Mouse (Mus musculus) cerebellum, adult 2 months (tissue): ENCODE measurements around the gene Syngap1. TPM values are rescaled to one million over a fixed set of nuclear protein-coding genes. Genes with fewer than 3 reads are reported as not detected.

Source experiments
- DNase-seq, 2 experiments: peaks; one replicate each; pipeline ENCODE4 v3.0.0; 2021
- H3K27ac ChIP-seq: fragments of 200-500 bp; 2 replicates; pipeline ENCODE4 v1.5.1; 2012; ENCODE audit warnings: low read length, control low read depth, inconsistent platforms; ENCODE audit not compliant: insufficient read depth
- H3K27me3 ChIP-seq: fragments of 200-500 bp; 2 replicates; pipeline ENCODE4 v1.6.1; 2012; ENCODE audit warnings: inconsistent platforms, mild to moderate bottlenecking, low read length, moderate library complexity; ENCODE audit not compliant: control insufficient read depth, insufficient read depth
- H3K4me1 ChIP-seq: fragments of 200-500 bp; 2 replicates; pipeline ENCODE4 v1.6.1; 2011; ENCODE audit warnings: low read length; ENCODE audit not compliant: control insufficient read depth, insufficient read depth
- H3K4me3 ChIP-seq: fragments of 200-500 bp; replicated peaks from 2 replicates; pipeline ENCODE3; 2011; ENCODE audit warnings: mild to moderate bottlenecking, low read depth, low read length, control low read depth; ENCODE audit not compliant: insufficient read depth
- CTCF ChIP-seq: fragments of 200-500 bp; IDR thresholded peaks from 2 replicates; pipeline ENCODE4 v1.5.1; 2011; ENCODE audit warnings: low read depth, mild to moderate bottlenecking, control low read depth, low read length, moderate library complexity, borderline replicate concordance; ENCODE audit not compliant: insufficient read depth
- POLR2A ChIP-seq: fragments of 200-500 bp; IDR thresholded peaks from 2 replicates; pipeline ENCODE4 v1.6.1; 2011; ENCODE audit warnings: low read length, control low read depth, borderline replicate concordance; ENCODE audit not compliant: insufficient read depth
- WGBS: fragments of 180-500 bp; shearing (Covaris S2); methylation state at CpG from one replicate; pipeline ENCODE4 v1.1.7; 2018; 5-methylcytosine and 5-hydroxymethylcytosine counted together
- polyA plus RNA-seq: library from polyadenylated mRNA; depleted of rRNA; stranded (reverse); fragments of >200 nt; gene quantifications from 2 replicates; pipeline ENCODE4 v1.2.3, GENCODE M21; 2012; rRNA removed

The Syngap1 gene
- polyA plus RNA-seq, 1 experiment, result 55.9 TPM

GRCm38 (mm10) chr17:27012909-27013308 lies 71.9 kb downstream of the Syngap1 start:
- WGBS, result 44% methylated on average over 6 of the region's 6 CpGs
- no peak for DNase-seq
- Histone ChIP-seq H3K27ac (no peak overlapping the region), H3K27me3 (no peaks in the 10 kb centered on the region), H3K4me3 (no peak overlapping the region), H3K4me1 (no peaks in the 10 kb centered on the region)
- TF ChIP-seq POLR2A (no peak), CTCF (no peak)

GRCm38 (mm10) chr17:27017564-27018499 lies 76.8 kb downstream of the Syngap1 start:
- peak overlapping the region; percentile 58; the same call in 1 of the 2 replicates for H3K27ac ChIP-seq

GRCm38 (mm10) chr17:27018555-27019196 lies 77.6 kb downstream of the Syngap1 start:
- 23% methylated on average over 12 of the region's 12 CpGs for WGBS
- no peak for DNase-seq
- H3K27ac ChIP-seq, result no peak overlapping the region
- no peak overlapping the region for H3K4me3 ChIP-seq
- no peaks in the 10 kb centered on the region for H3K27me3 ChIP-seq
- H3K4me1 ChIP-seq, result peaks cover 17% of the 10 kb centered on the region
- TF ChIP-seq POLR2A, result no peak
- no peak for TF ChIP-seq CTCF

More at GRCm38 (mm10) chr17:27017564-27018499, 76.8 kb downstream of the Syngap1 start:
- 5% methylated on average over 34 of the region's 34 CpGs for WGBS
- DNase-seq, result peak; percentile 86 to 91
- peaks cover 17% of the 10 kb centered on the region for H3K4me1 ChIP-seq
- H3K27me3 ChIP-seq, result no peaks in the 10 kb centered on the region
- TF ChIP-seq CTCF, result no peak
- TF ChIP-seq POLR2A, result peak; percentile 52; the same call in 1 of the 2 replicates
- peak overlapping the region; percentile 92 for H3K4me3 ChIP-seq

GRCm38 (mm10) chr17:27021076-27021475 lies 80.0 kb downstream of the Syngap1 start:
- Histone ChIP-seq H3K4me3 (no peak overlapping the region), H3K27me3 (no peaks in the 10 kb centered on the region), H3K27ac (no peak overlapping the region), H3K4me1 (peaks cover 17% of the 10 kb centered on the region)
- WGBS, result 6% methylated on average over 14 of the region's 14 CpGs
- TF ChIP-seq POLR2A (no peak), CTCF (peak; percentile 30; the same call in 1 of the 2 replicates)
- DNase-seq, result peak; percentile 85 to 91

GRCm38 (mm10) chr17:27021736-27022135 lies 80.7 kb downstream of the Syngap1 start:
- peaks cover 17% of the 10 kb centered on the region for H3K4me1 ChIP-seq
- TF ChIP-seq POLR2A (no peak), CTCF (no peak)
- no peak overlapping the region for H3K4me3 ChIP-seq
- H3K27me3 ChIP-seq, result no peaks in the 10 kb centered on the region
- 82% methylated on average over 9 of the region's 9 CpGs for WGBS
- no peak overlapping the region for H3K27ac ChIP-seq
- DNase-seq, result no peak

Other genes with a start within 250 kb of the Syngap1 start
- gene Crebrf, start 225.6 kb upstream of the Syngap1 start, polyA plus RNA-seq, result 20.2 and 21.1 TPM in 2 replicates
- 34.5 and 35.6 TPM in 2 replicates for gene Bnip1, start 160.2 kb upstream of the Syngap1 start, polyA plus RNA-seq
- not detected in 2 replicates for gene Nkx2-5, start 96.2 kb upstream of the Syngap1 start, polyA plus RNA-seq
- 5.9 and 6.6 TPM in 2 replicates for gene Kifc5b, start 24.2 kb upstream of the Syngap1 start, polyA plus RNA-seq
- 57.8 and 60.8 TPM in 2 replicates for gene Phf1, start 8.2 kb upstream of the Syngap1 start, polyA plus RNA-seq
- gene Cuta, start 1.7 kb upstream of the Syngap1 start, polyA plus RNA-seq, result 176 and 187 TPM in 2 replicates
- gene Zbtb9, start 31.9 kb downstream of the Syngap1 start, polyA plus RNA-seq, result 13.9 and 14.7 TPM in 2 replicates
- gene Bak1, start 87.8 kb downstream of the Syngap1 start, polyA plus RNA-seq, result 19.0 and 19.9 TPM in 2 replicates
- gene Itpr3, start 116.1 kb downstream of the Syngap1 start, polyA plus RNA-seq, result 6.5 and 7.6 TPM in 2 replicates
- 316 and 330 TPM in 2 replicates for gene Uqcc2, start 192.7 kb downstream of the Syngap1 start, polyA plus RNA-seq
- gene Ip6k3, start 226.5 kb downstream of the Syngap1 start, polyA plus RNA-seq, result 0.76 and 1.4 TPM in 2 replicates